Mouse (Mus musculus): ENCODE data around the gene Pknox2. TPM values are rescaled to one million over a fixed set of nuclear protein-coding genes. Genes with fewer than 3 reads are reported as not detected.

The Pknox2 gene
- total and polyA plus RNA-seq, 2 experiments from 2014 or later = 2.0 to 7.3 TPM

- Histone ChIP-seq H3K4me1 (ENCODE audit: control insufficient read depth, insufficient read depth) (no peaks in the 10 kb centered on the region), H3K27ac (ENCODE audit: low read depth) (no peak overlapping the region), H3K27me3 (ENCODE audit: control insufficient read depth, insufficient read depth, low read length) (no peaks in the 10 kb centered on the region), H3K36me3 (replicated peaks; ENCODE audit: control insufficient read depth, insufficient read depth, low read length) (no peaks in the 10 kb centered on the region), H3K9me3 (replicated peaks; ENCODE audit: control insufficient read depth, low read length) (no peaks in the 10 kb centered on the region), H3K4me3 (ENCODE audit: low read depth, low read length) (no peak overlapping the region), H3K9ac (replicated peaks; ENCODE audit: low read depth, low read length) (no peak overlapping the region), H3K4me2 (ENCODE audit: low read depth, low read length) (no peak overlapping the region)
- ATAC-seq (ENCODE audit: insufficient read depth, low read depth) (no peak), DNase-seq (ENCODE audit: low spot score) (no peak)
- 70% methylated on average over 4 of the region's 4 CpGs for WGBS
- TF ChIP-seq EP300 (IDR thresholded peaks at IDR 0.05; ENCODE audit: low read depth) (no peak), CTCF (IDR thresholded peaks at IDR 0.05; ENCODE audit: low read depth) (no peak)
Observed at GRCm38 (mm10) chr9:37121761-37122331, 25.4 kb downstream of the Pknox2 start.

GRCm38 (mm10) chr9:37120801-37121200, 26.4 kb downstream of the Pknox2 start:
- Histone ChIP-seq H3K27me3 (ENCODE audit: control insufficient read depth, insufficient read depth, low read length) (no peaks in the 10 kb centered on the region), H3K4me3 (ENCODE audit: low read depth, low read length) (no peak overlapping the region), H3K27ac (ENCODE audit: low read depth) (no peak overlapping the region), H3K4me1 (ENCODE audit: control insufficient read depth, insufficient read depth) (no peaks in the 10 kb centered on the region), H3K36me3 (replicated peaks; ENCODE audit: control insufficient read depth, insufficient read depth, low read length) (no peaks in the 10 kb centered on the region), H3K9ac (replicated peaks; ENCODE audit: low read depth, low read length) (no peak overlapping the region), H3K4me2 (ENCODE audit: low read depth, low read length) (no peak overlapping the region), H3K9me3 (replicated peaks; ENCODE audit: control insufficient read depth, low read length) (no peaks in the 10 kb centered on the region)
- ATAC-seq (ENCODE audit: insufficient read depth, low read depth) (no peak), DNase-seq (ENCODE audit: low spot score) (no peak)
- WGBS = 68% methylated on average over 6 of the region's 6 CpGs
- no peak for TF ChIP-seq CTCF (IDR thresholded peaks at IDR 0.05; ENCODE audit: low read depth)
- no peak for TF ChIP-seq EP300 (IDR thresholded peaks at IDR 0.05; ENCODE audit: low read depth)

GRCm38 (mm10) chr9:37117529-37117928, 29.7 kb downstream of the Pknox2 start:
- Histone ChIP-seq H3K4me3 (ENCODE audit: low read depth, low read length) (no peak overlapping the region), H3K27ac (ENCODE audit: low read depth) (no peak overlapping the region), H3K4me1 (ENCODE audit: control insufficient read depth, insufficient read depth) (no peaks in the 10 kb centered on the region), H3K9ac (replicated peaks; ENCODE audit: low read depth, low read length) (no peak overlapping the region), H3K36me3 (replicated peaks; ENCODE audit: control insufficient read depth, insufficient read depth, low read length) (no peaks in the 10 kb centered on the region), H3K27me3 (ENCODE audit: control insufficient read depth, insufficient read depth, low read length) (no peaks in the 10 kb centered on the region), H3K9me3 (replicated peaks; ENCODE audit: control insufficient read depth, low read length) (no peaks in the 10 kb centered on the region), H3K4me2 (ENCODE audit: low read depth, low read length) (no peak overlapping the region)
- TF ChIP-seq EP300 (IDR thresholded peaks at IDR 0.05; ENCODE audit: low read depth) (no peak), CTCF (IDR thresholded peaks at IDR 0.05; ENCODE audit: low read depth) (no peak)
- WGBS = 81% methylated on average over 2 of the region's 2 CpGs
- ATAC-seq (ENCODE audit: insufficient read depth, low read depth) (no peak), DNase-seq (ENCODE audit: low spot score) (no peak)

- no peak for TF ChIP-seq CTCF (IDR thresholded peaks at IDR 0.05; ENCODE audit: low read depth)
- TF ChIP-seq EP300 (IDR thresholded peaks at IDR 0.05; ENCODE audit: low read depth) = no peak
- no peak overlapping the region for H3K4me2 ChIP-seq (ENCODE audit: low read depth, low read length)
- no peaks in the 10 kb centered on the region for H3K27me3 ChIP-seq (ENCODE audit: control insufficient read depth, insufficient read depth, low read length)
- 86% methylated on average over 9 of the region's 9 CpGs for WGBS
- no peak overlapping the region for H3K9ac ChIP-seq (replicated peaks; ENCODE audit: low read depth, low read length)
- no peaks in the 10 kb centered on the region for H3K4me1 ChIP-seq (ENCODE audit: control insufficient read depth, insufficient read depth)
- ATAC-seq (ENCODE audit: insufficient read depth, low read depth) (no peak), DNase-seq (ENCODE audit: low spot score) (no peak)
- no peak overlapping the region for H3K27ac ChIP-seq (ENCODE audit: low read depth)
- H3K36me3 ChIP-seq (replicated peaks; ENCODE audit: control insufficient read depth, insufficient read depth, low read length) = no peaks in the 10 kb centered on the region
- no peak overlapping the region for H3K4me3 ChIP-seq (ENCODE audit: low read depth, low read length)
- no peaks in the 10 kb centered on the region for H3K9me3 ChIP-seq (replicated peaks; ENCODE audit: control insufficient read depth, low read length)
Observed at GRCm38 (mm10) chr9:37116632-37117413, 30.4 kb downstream of the Pknox2 start.

GRCm38 (mm10) chr9:37115820-37116219, 31.4 kb downstream of the Pknox2 start:
- H3K27ac ChIP-seq (ENCODE audit: low read depth) = no peak overlapping the region
- no peak for DNase-seq (ENCODE audit: low spot score)

More at GRCm38 (mm10) chr9:37115820-37116219, 31.4 kb downstream of the Pknox2 start:
- no peak overlapping the region for H3K4me3 ChIP-seq (ENCODE audit: low read depth, low read length)
- H3K27me3 ChIP-seq (ENCODE audit: control insufficient read depth, insufficient read depth, low read length) = no peaks in the 10 kb centered on the region
- WGBS = 61% methylated on average over 7 of the region's 7 CpGs
- H3K4me2 ChIP-seq (ENCODE audit: low read depth, low read length) = no peak overlapping the region
- H3K4me1 ChIP-seq (ENCODE audit: control insufficient read depth, insufficient read depth) = no peaks in the 10 kb centered on the region
- ATAC-seq (ENCODE audit: insufficient read depth, low read depth) = no peak
- H3K9me3 ChIP-seq (replicated peaks; ENCODE audit: control insufficient read depth, low read length) = no peaks in the 10 kb centered on the region
- H3K9ac ChIP-seq (replicated peaks; ENCODE audit: low read depth, low read length) = no peak overlapping the region
- TF ChIP-seq CTCF (IDR thresholded peaks at IDR 0.05; ENCODE audit: low read depth) (no peak), EP300 (IDR thresholded peaks at IDR 0.05; ENCODE audit: low read depth) (no peak)
- H3K36me3 ChIP-seq (replicated peaks; ENCODE audit: control insufficient read depth, insufficient read depth, low read length) = no peaks in the 10 kb centered on the region
